Mouse (Mus musculus) ES-E14 (cell line): Measurements from ENCODE around the gene Chst4. TPM values are rescaled to one million over a fixed set of nuclear protein-coding genes. Genes with fewer than 3 reads are reported as not detected.

Experiments
- DNase-seq: peaks from one replicate; pipeline ENCODE4 v3.0.0-alpha.2; 2013; ENCODE audit warnings: low read depth, low spot score
- H3K27ac ChIP-seq: 2 replicates; pipeline ENCODE4 v1.5.1; 2012; ENCODE audit warnings: low read depth, mild to moderate bottlenecking, low read length, moderate library complexity, mixed read lengths; ENCODE audit not compliant: poor library complexity, insufficient read depth, severe bottlenecking
- H3K36me3 ChIP-seq: 2 replicates; pipeline ENCODE4 v1.6.1; 2012; ENCODE audit warnings: mild to moderate bottlenecking, low read length, moderate library complexity, mixed read lengths; ENCODE audit not compliant: control insufficient read depth, poor library complexity, insufficient read depth, severe bottlenecking
- H3K4me1 ChIP-seq, 2 experiments: fragments of 150-350 bp in 1 of 2; sonication (generic) in 1 of 2; 2 replicates each; pipeline ENCODE4 v1.6.1; 2012; ENCODE audit warnings: low read length in 2 of 2, mild to moderate bottlenecking in 1 of 2, mixed read lengths in 1 of 2; ENCODE audit not compliant: control insufficient read depth in 2 of 2, insufficient read depth in 2 of 2, poor library complexity in 1 of 2
- H3K4me3 ChIP-seq, 2 experiments: fragments of 150-350 bp in 1 of 2; sonication (generic) in 1 of 2; 2 replicates each; pipeline ENCODE4 v1.5.1; 2012; ENCODE audit warnings: low read length in 2 of 2, low read depth in 1 of 2, mild to moderate bottlenecking in 1 of 2, mixed read lengths in 1 of 2; ENCODE audit not compliant: insufficient read depth in 1 of 2, poor library complexity in 1 of 2, severe bottlenecking in 1 of 2
- H3K9ac ChIP-seq: 2 replicates; pipeline ENCODE4 v1.6.1; 2012; ENCODE audit warnings: low read depth, mild to moderate bottlenecking, low read length, mixed read lengths; ENCODE audit not compliant: poor library complexity, insufficient read depth, severe bottlenecking
- H3K9me3 ChIP-seq: fragments of 150-350 bp; sonication (generic); 2 replicates; pipeline ENCODE4 v1.6.1; 2012; ENCODE audit warnings: low read depth, mild to moderate bottlenecking, low read length; ENCODE audit not compliant: control insufficient read depth, insufficient read depth
- CHD2 ChIP-seq: IDR thresholded peaks from 2 replicates; pipeline ENCODE4 v1.6.1; 2014; ENCODE audit warnings: mild to moderate bottlenecking, low read depth, low read length, inconsistent platforms
- HCFC1 ChIP-seq: IDR thresholded peaks from 2 replicates; pipeline ENCODE4 v1.6.1; 2012; ENCODE audit warnings: low read length, inconsistent platforms, borderline replicate concordance; ENCODE audit not compliant: insufficient read depth
- MAFK ChIP-seq: IDR thresholded peaks from 2 replicates; pipeline ENCODE4 v1.6.1; 2014; ENCODE audit warnings: mild to moderate bottlenecking, low read depth, low read length, inconsistent platforms; ENCODE audit not compliant: insufficient read depth
- ZC3H11A ChIP-seq: IDR thresholded peaks from 2 replicates; pipeline ENCODE4 v1.6.1; 2012; ENCODE audit warnings: low read depth, mild to moderate bottlenecking, inconsistent platforms, low read length, borderline replicate concordance
- ZNF384 ChIP-seq: IDR thresholded peaks from 2 replicates; pipeline ENCODE4 v1.6.1; 2012; ENCODE audit warnings: low read depth, low read length, inconsistent platforms
- in situ Hi-C, 2 experiments: fragments of 600-800 bp; cut with MboI; formaldehyde crosslinking; loops; one replicate each; pipeline ENCODE4 v1.15.1; 2025; ENCODE audit warnings: low sequenced_read_pairs in 2 of 2, inconsistent platforms in 1 of 2; ENCODE audit not compliant: unreplicated experiment in 2 of 2
- total RNA-seq: library from RNA; depleted of rRNA; stranded (reverse); fragments of 300-350 nt; gene quantifications from 2 replicates; pipeline ENCODE4 v1.2.3, GENCODE M21; 2012

Gene Chst4
- total RNA-seq, 1 experiment: 0.27 TPM

- H3K36me3 ChIP-seq: no peaks in the 10 kb centered on the region
- no peak overlapping the region for H3K4me3 ChIP-seq
- peaks cover 1 to 5% of the 10 kb centered on the region in 2 experiments; a peak in 1 of 4 replicates for H3K4me1 ChIP-seq
- TF ChIP-seq ZC3H11A: peak; percentile 37; the same call in 1 of the 2 replicates
- TF ChIP-seq HCFC1: no peak
- DNase-seq: peak; percentile 52
- H3K27ac ChIP-seq: no peak overlapping the region
- in situ Hi-C loops: no loop called here
- no peaks in the 10 kb centered on the region for H3K9me3 ChIP-seq
- H3K9ac ChIP-seq: no peak overlapping the region
Measured at GRCm38 (mm10) chr8:110002953-110003352, 36.6 kb downstream of the Chst4 start.

GRCm38 (mm10) chr8:109999974-110000373 lies 39.6 kb downstream of the Chst4 start:
- TF ChIP-seq HCFC1: no peak
- TF ChIP-seq ZNF384: no peak
- no peak for TF ChIP-seq ZC3H11A
- no peak for TF ChIP-seq CHD2
- no peak for TF ChIP-seq MAFK
- Histone ChIP-seq H3K4me1 (no peaks in the 10 kb centered on the region), H3K9me3 (no peaks in the 10 kb centered on the region), H3K36me3 (no peaks in the 10 kb centered on the region), H3K4me3 (no peak overlapping the region), H3K27ac (no peak overlapping the region), H3K9ac (no peak overlapping the region)
- no peak for DNase-seq
- in situ Hi-C loops: no loop called here

- no peak overlapping the region for H3K4me3 ChIP-seq
- DNase-seq: no peak
- no peaks in the 10 kb centered on the region for H3K36me3 ChIP-seq
- no peaks in the 10 kb centered on the region for H3K9me3 ChIP-seq
- no peak overlapping the region for H3K27ac ChIP-seq
- in situ Hi-C loops: no loop called here
- H3K4me1 ChIP-seq: no peaks in the 10 kb centered on the region
- no peak overlapping the region for H3K9ac ChIP-seq
- TF ChIP-seq MAFK (no peak), HCFC1 (no peak)
Measured at GRCm38 (mm10) chr8:109998066-109998465, 41.5 kb downstream of the Chst4 start.

- Histone ChIP-seq H3K9me3 (no peaks in the 10 kb centered on the region), H3K4me1 (no peaks in the 10 kb centered on the region), H3K27ac (no peak overlapping the region), H3K4me3 (no peak overlapping the region), H3K36me3 (no peaks in the 10 kb centered on the region), H3K9ac (no peak overlapping the region)
- in situ Hi-C loops: no loop called here
- no peak for TF ChIP-seq ZC3H11A
- TF ChIP-seq HCFC1: no peak
- no peak for TF ChIP-seq ZNF384
- TF ChIP-seq MAFK: no peak
- no peak for TF ChIP-seq CHD2
- DNase-seq: no peak
Measured at GRCm38 (mm10) chr8:109997381-109997780, 42.2 kb downstream of the Chst4 start.

- no peaks in the 10 kb centered on the region for H3K9me3 ChIP-seq
- in situ Hi-C loops: no loop called here
- H3K27ac ChIP-seq: no peak overlapping the region
- H3K9ac ChIP-seq: no peak overlapping the region
- no peak overlapping the region for H3K4me3 ChIP-seq
- H3K4me1 ChIP-seq: no peaks in the 10 kb centered on the region
- no peak for DNase-seq
- H3K36me3 ChIP-seq: no peaks in the 10 kb centered on the region
- TF ChIP-seq HCFC1 (no peak), ZC3H11A (no peak), ZNF384 (no peak), CHD2 (no peak), MAFK (no peak)
Measured at GRCm38 (mm10) chr8:109992951-109993350, 46.6 kb downstream of the Chst4 start.
